Mouse (Mus musculus) lung, postnatal 10 days (tissue): Measurements from ENCODE around the gene Slc37a1.

Experiments
- DNase-seq: peaks from one replicate; pipeline ENCODE4 v3.0.0; 2021

The Slc37a1 gene

GRCm38 (mm10) chr17:31286492-31286891, at the start of gene Slc37a1:
Gene Slc37a1 (plus strand): TSS chr17:31286792.
- DNase-seq: no peak

DNA sequence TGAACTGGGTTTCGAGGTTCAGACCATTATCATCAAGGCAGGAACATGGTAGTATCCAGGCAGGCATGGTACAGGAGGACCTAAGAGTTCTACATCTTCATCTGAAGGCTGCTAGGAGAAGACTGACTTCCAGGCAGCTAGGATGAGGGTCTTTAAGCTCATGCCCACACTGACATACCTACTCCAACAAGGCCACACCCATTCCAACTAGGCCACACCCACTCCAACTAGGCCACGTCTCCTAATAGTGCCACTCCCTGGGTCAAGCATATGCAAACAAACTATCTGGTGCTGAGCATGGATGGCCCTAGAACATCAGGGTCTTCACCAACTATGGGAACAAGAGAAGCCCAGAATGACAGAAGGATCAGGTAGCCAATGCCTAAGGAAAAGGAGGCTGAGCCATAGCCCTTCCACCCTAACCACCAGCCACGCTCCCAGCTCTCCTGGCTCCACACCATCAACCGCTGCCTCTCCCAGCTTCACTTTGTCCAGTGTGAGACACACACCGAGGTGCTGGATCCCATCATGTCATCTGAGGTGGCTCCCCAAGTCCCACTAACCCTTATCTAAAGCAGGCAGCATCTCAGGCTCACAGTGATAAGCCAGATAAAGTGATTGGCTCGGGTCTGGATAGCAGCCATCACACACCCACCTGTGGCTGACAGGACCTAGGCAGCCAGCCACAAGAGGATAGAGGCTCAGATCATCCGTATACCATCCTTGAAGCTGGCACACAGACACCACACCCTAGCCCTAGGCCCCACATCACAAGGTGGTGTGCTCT, 48.2 kb upstream of the Slc37a1 start:
- no peak for DNase-seq

DNA sequence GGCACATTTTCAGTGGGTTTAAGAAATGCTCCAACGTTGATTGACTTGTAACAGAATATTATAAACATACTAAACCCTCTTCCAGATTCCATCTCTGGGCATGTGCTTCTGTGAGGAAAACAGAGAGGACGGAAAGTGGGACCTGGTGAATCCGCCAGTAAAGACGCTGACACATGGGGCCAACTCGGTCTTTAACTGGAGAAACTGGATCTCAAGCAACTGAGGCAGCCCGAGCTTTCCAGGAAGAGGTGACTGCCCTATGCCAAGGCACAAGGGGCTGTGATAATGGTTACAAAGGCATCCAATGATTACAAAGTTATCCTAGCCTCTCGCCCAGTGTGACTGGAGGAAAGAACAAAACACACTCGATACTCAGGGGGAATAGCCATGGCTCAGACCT, 45.4 kb upstream of the Slc37a1 start:
- DNase-seq: no peak

- DNase-seq: no peak
Measured at GRCm38 (mm10) chr17:31242764-31243163, 43.8 kb upstream of the Slc37a1 start.

- no peak for DNase-seq
Measured at GRCm38 (mm10) chr17:31245321-31245720, 41.3 kb upstream of the Slc37a1 start.

DNA sequence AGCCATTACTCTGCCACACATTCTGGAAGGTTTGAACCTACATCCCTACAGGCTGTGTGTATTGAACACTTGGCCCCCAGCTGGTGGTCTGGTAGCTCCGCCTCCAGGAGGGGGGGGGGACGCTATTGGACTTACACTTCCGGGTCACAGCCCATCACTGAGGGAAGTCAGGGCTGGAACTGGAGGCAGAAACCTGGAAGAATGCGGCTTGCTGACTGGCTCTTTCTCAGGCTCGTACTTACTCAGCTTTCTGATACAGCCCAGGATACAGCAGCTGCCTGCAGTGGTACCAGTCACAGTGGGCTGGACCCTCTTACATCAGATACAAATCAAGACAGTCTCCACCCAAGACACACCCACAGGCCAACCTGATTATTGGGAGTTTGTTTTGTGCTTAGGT, 39.4 kb upstream of the Slc37a1 start:
- DNase-seq: no peak

DNA sequence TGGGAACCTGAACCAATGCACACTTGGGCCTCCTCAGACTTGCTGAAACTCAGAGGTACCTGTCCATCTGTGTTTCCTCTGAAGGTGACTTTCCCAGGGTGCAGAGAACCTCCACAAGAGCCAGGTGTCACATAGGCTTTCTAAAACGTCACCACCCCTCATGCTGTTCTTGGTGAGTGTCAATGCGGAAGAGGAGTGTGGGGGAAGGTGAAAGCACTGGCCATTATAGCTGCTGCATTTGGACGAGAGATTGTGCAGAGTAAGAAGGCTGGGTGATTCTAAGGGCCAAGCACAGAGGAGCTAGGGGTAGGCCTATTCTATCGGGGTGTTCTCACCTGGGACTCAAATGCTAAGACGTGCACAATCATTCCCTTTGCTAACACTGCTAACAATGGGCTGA, 32.6 kb upstream of the Slc37a1 start:
- no peak for DNase-seq

GRCm38 (mm10) chr17:31254463-31254931, 32.1 kb upstream of the Slc37a1 start:
- peak; percentile 88 for DNase-seq

DNA sequence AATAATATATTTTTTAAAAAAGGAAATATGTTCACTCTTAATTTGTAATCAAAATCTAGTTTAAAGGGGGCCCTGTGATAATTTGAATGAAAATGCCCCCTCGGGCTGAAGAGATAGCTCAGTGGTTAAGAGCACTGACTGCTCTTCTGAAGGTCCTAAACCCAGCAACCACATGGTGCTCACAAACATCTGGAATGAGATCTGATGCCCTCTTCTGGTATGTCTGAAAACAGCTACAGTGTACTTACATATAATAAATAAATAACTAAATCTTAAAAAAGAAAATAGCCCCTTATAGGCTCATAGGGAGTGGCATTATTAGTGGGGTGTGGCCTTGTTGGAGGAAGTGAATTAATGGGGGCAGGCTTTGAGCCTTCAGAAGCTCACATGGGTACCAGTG, 29.4 kb upstream of the Slc37a1 start:
- DNase-seq: no peak

DNA sequence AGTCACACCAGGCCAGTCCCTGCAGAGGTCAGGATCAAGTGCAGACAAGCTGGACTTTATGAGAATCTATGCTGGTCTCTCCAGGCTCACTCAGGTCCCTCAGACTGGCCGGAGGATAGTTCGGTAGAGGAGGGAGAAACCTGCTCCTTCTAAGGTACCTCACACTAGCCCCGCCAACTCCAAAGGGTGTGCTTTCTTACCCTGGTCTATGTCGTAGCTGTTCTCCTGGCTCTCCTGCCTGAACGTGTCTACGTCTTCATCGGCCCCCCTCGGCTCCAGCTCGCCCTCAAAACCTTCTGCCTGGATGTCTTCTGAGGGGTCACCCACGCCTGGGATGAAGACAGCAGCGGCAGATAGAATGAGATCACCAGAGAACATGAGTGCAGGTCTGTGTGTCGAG, 28.7 kb upstream of the Slc37a1 start:
- DNase-seq: no peak

- DNase-seq: no peak
Measured at GRCm38 (mm10) chr17:31258310-31258865, 28.2 kb upstream of the Slc37a1 start.

DNA sequence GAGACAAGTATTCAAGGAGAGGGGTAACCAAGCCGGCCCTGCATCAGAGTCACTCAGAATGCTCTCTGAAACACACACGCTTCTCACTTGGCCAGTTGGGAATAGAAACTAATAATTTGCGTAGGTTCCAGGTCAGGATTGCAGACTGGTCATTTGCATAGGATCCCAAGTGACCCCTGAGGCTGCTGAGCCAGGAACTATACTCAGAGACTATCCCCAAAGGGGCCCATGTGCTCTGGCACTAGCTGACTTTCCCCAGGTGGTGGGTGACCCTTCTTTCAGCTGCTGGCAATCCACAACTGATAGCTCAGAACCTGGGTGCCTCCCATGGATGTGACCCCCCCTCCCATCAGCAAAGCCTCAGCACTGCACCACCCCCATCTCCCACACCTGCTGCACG, 27.4 kb upstream of the Slc37a1 start:
- no peak for DNase-seq

- peak; percentile 56 for DNase-seq
Measured at GRCm38 (mm10) chr17:31259825-31260224, 26.8 kb upstream of the Slc37a1 start.

DNA sequence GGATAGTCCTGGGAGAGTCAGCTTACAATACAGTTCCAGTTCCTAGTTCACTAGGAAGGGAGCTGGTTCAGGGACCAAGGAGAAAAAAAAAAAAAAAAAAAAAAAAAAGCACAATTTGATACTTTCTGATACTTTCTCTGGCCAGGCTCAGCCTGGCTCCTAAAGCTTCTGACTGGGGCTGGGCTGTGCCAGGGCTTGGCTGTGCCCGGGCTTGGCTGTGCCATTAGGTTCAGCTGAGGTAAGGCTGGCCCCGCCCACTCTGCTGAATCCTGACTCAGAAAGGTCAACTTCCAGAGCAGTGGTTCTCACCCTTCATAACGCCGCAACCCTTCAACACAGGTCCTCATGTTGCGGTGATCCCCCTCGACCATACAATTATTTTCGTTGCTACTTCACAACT, 26.2 kb upstream of the Slc37a1 start:
- peak; percentile 49 for DNase-seq

GRCm38 (mm10) chr17:31261352-31261751, 25.2 kb upstream of the Slc37a1 start:
- no peak for DNase-seq

DNA sequence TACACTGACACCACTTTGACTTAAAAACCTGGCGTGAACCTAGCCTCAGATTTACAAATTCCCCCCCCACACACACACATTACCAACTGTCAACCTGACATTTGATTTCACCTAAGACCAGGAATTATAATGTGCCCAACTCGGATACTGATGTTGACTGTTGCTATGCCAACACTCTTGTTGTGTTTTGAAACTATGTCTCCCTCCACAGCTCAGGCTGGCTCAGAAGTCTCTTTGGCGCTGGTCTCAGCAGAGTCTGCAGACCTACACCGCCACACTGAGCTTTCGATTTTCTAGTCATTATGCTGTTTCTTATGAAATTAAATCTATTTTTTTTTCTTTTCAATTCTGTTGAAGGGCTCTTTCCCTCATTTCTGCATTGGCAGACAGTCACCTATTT, 23.9 kb upstream of the Slc37a1 start:
- DNase-seq: no peak

GRCm38 (mm10) chr17:31263770-31264169, 22.8 kb upstream of the Slc37a1 start:
- DNase-seq: no peak

GRCm38 (mm10) chr17:31264372-31264771, 22.2 kb upstream of the Slc37a1 start:
- DNase-seq: no peak

GRCm38 (mm10) chr17:31265171-31265572, 21.4 kb upstream of the Slc37a1 start:
- no peak for DNase-seq

GRCm38 (mm10) chr17:31265831-31266230, 20.8 kb upstream of the Slc37a1 start:
- DNase-seq: no peak

- DNase-seq: no peak
Measured at GRCm38 (mm10) chr17:31266321-31266950, 20.2 kb upstream of the Slc37a1 start.

- DNase-seq: no peak
Measured at GRCm38 (mm10) chr17:31267138-31267537, 19.5 kb upstream of the Slc37a1 start.

GRCm38 (mm10) chr17:31267603-31268002, 19.0 kb upstream of the Slc37a1 start:
- DNase-seq: no peak

DNA sequence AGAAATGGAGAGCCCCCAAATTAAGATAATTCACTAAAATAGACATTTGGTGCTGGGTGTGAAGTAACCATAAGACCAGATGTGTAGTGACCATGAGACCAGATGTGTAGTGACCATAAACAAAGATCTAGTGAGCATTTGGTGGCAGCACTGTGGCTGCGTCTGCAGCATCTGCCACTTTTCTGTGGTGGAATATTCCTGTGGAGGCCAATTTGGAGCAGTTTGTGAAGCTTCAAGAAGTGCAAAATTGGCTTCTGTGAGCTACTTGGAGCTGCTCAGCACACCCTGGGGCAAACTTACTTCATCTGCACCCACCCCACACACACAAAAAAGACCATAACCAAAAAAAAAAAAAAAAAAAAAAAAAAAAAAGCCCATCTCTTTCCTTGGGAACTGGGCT, 18.6 kb upstream of the Slc37a1 start:
- no peak for DNase-seq
